13 mouse cellular contexts compared by ENCODE assay signal in genomic region chr6:116227767-116228166, GRCm38 (mm10). TPM values are rescaled to one million over a fixed set of nuclear protein-coding genes. Genes with fewer than 3 reads are reported as not detected.
DNase-seq lines count a peak whose midpoint lies in the region; ATAC-seq and TF ChIP-seq lines count a peak whose summit lies in the region.
"Had no signal": no experiment of that assay in that cellular context is flagged by ENCODE, and none has a peak within 500 bp of the region (broad histone marks: within the 10 kb centered on the region; RNA-seq: fewer than 3 reads in every experiment).

No protein-coding gene starts in this region.

- no peak overlapping the region for H3K4me2 ChIP-seq in kidney, embryonic 14.5 days (replicated peaks; ENCODE audit: low read depth, low read length)
- H3K4me2 ChIP-seq in lung, embryonic 15.5 days: no peak overlapping the region
- H3K4me2 ChIP-seq: hindbrain, embryonic 12.5 days; neural tube, embryonic 12.5 days had no signal

- no peak for TF ChIP-seq CTCF in testis, adult 2 months (IDR thresholded peaks at IDR 0.05; ENCODE audit: control insufficient read depth, insufficient read depth, insufficient replicate concordance, low read depth, low read length)
- TF ChIP-seq CTCF in small intestine, adult 2 months (IDR thresholded peaks at IDR 0.05; ENCODE audit: extremely low read depth, insufficient read length, insufficient replicate concordance, low read depth, low read length): no peak
- TF ChIP-seq CTCF in left cerebral cortex, adult 2 months (IDR thresholded peaks at IDR 0.05): no peak

- no peaks in the 10 kb centered on the region for H3K27me3 ChIP-seq in kidney, embryonic 14.5 days (ENCODE audit: control insufficient read depth, insufficient read depth, low read length)
- H3K27me3 ChIP-seq in testis, adult 2 months (ENCODE audit: control insufficient read depth, insufficient read depth, low read length): no peaks in the 10 kb centered on the region
- H3K27me3 ChIP-seq in lung, embryonic 15.5 days: no peaks in the 10 kb centered on the region
- H3K27me3 ChIP-seq in small intestine, adult 2 months (ENCODE audit: control insufficient read depth, insufficient read depth, low read length): no peaks in the 10 kb centered on the region
- H3K27me3 ChIP-seq: hindbrain, embryonic 12.5 days; neural tube, embryonic 12.5 days had no signal

- TF ChIP-seq POLR2A in testis, adult 2 months (IDR thresholded peaks at IDR 0.05; ENCODE audit: control insufficient read depth, low read depth, low read length): no peak
- no peak for TF ChIP-seq POLR2A in small intestine, adult 2 months (IDR thresholded peaks at IDR 0.05; ENCODE audit: low read depth, low read length)

- no peaks in the 10 kb centered on the region for H3K4me1 ChIP-seq in kidney, embryonic 14.5 days (ENCODE audit: control insufficient read depth, insufficient read depth, low read length)
- no peaks in the 10 kb centered on the region for H3K4me1 ChIP-seq in testis, adult 2 months (ENCODE audit: control insufficient read depth, insufficient read depth, low read length)
- H3K4me1 ChIP-seq in lung, embryonic 15.5 days: no peaks in the 10 kb centered on the region
- no peaks in the 10 kb centered on the region for H3K4me1 ChIP-seq in small intestine, adult 2 months (ENCODE audit: control insufficient read depth, insufficient read depth, insufficient read length, low read length)
- H3K4me1 ChIP-seq: hindbrain, embryonic 12.5 days; neural tube, embryonic 12.5 days had no signal

- ATAC-seq in kidney, embryonic 14.5 days (ENCODE audit: low FRiP score, low TSS enrichment): no peak
- peak; percentile 46; the same call in 1 of the 2 replicates for ATAC-seq in lung, embryonic 15.5 days (ENCODE audit: borderline replicate concordance, extremely low read depth, low FRiP score, low TSS enrichment)

- DNase-seq in kidney, adult 9 months: peak; percentile 20
- DNase-seq in testis, postnatal 10 days (ENCODE audit: low spot score): no peak
- no peak for DNase-seq in T-cell, adult 2 months (ENCODE audit: low spot score)
- DNase-seq in left cerebral cortex, adult 2 months (ENCODE audit: extremely low spot score in 1 of 2, low spot score in 2 of 2): no peak
- DNase-seq: cerebellum, adult 2 months; right cerebral cortex, postnatal 25 days; thymus, postnatal 4 days had no signal

- H3K9me3 ChIP-seq in kidney, embryonic 14.5 days (ENCODE audit: control insufficient read depth, low read length): no peaks in the 10 kb centered on the region
- H3K9me3 ChIP-seq in lung, embryonic 15.5 days: no peaks in the 10 kb centered on the region
- H3K9me3 ChIP-seq: hindbrain, embryonic 12.5 days; neural tube, embryonic 12.5 days had no signal

- H3K4me3 ChIP-seq in kidney, embryonic 14.5 days (ENCODE audit: low read length): no peak overlapping the region
- no peak overlapping the region for H3K4me3 ChIP-seq in testis, adult 2 months (ENCODE audit: control insufficient read depth, low read depth, low read length)
- H3K4me3 ChIP-seq in lung, embryonic 15.5 days: no peak overlapping the region
- H3K4me3 ChIP-seq in small intestine, adult 2 months (ENCODE audit: low read depth, low read length): no peak overlapping the region
- H3K4me3 ChIP-seq in left cerebral cortex, adult 2 months: no peak overlapping the region
- H3K4me3 ChIP-seq: hindbrain, embryonic 12.5 days; neural tube, embryonic 12.5 days had no signal

- peaks cover 58% of the 10 kb centered on the region for H3K36me3 ChIP-seq in kidney, embryonic 14.5 days (ENCODE audit: control insufficient read depth, insufficient read depth, low read length)
- H3K36me3 ChIP-seq in testis, adult 2 months (ENCODE audit: control insufficient read depth, insufficient read depth, low read length): no peaks in the 10 kb centered on the region; the same call in 1 of the 2 replicates
- peaks cover 55% of the 10 kb centered on the region for H3K36me3 ChIP-seq in lung, embryonic 15.5 days
- peaks cover 48% of the 10 kb centered on the region for H3K36me3 ChIP-seq in small intestine, adult 2 months (ENCODE audit: control insufficient read depth, insufficient read depth, low read length)

- WGBS in kidney, embryonic 14.5 days: 86% methylated on average over 11 of the region's 11 CpGs
- 72% methylated on average over 11 of the region's 11 CpGs for WGBS in lung, embryonic 15.5 days
- 81% methylated on average over 11 of the region's 11 CpGs for whole genome bisulfite sequencing in small intestine, adult 2 months

- intact Hi-C loops in left cerebral cortex, adult 2 months (cut with DNase I): no loop called here

- H3K27ac ChIP-seq in kidney, embryonic 14.5 days (ENCODE audit: low read depth, low read length): no peak overlapping the region
- H3K27ac ChIP-seq in testis, adult 2 months (ENCODE audit: control insufficient read depth, insufficient read depth, low read depth, low read length): peak overlapping the region; percentile 53; the same call in 1 of the 2 replicates
- no peak overlapping the region for H3K27ac ChIP-seq in lung, embryonic 15.5 days
- H3K27ac ChIP-seq in small intestine, adult 2 months (ENCODE audit: insufficient read depth, low read depth, low read length): peak overlapping the region; percentile 17; the same call in 1 of the 2 replicates
- H3K27ac ChIP-seq in left cerebral cortex, adult 2 months: no peak overlapping the region
- H3K27ac ChIP-seq: hindbrain, embryonic 12.5 days; neural tube, embryonic 12.5 days had no signal

- no peak overlapping the region for H3K9ac ChIP-seq in kidney, embryonic 14.5 days (ENCODE audit: low read depth, low read length)
- H3K9ac ChIP-seq in lung, embryonic 15.5 days: no peak overlapping the region
- H3K9ac ChIP-seq: hindbrain, embryonic 12.5 days; neural tube, embryonic 12.5 days had no signal

RNA-seq across cellular contexts. Expression of gene Washc2, which starts 19.9 kb away (rescaled TPM):
- polyA plus RNA-seq in kidney, embryonic 14.5 days (2014; fragmentation: Nextera tagmentation; extraction: Ambion mirVana): 28.4 and 58.6 TPM in 2 replicates
- polyA plus RNA-seq in testis, adult 2 months (2012; rRNA removed): 11.3 and 12.0 TPM in 2 replicates
- polyA plus RNA-seq in lung, embryonic 15.5 days (2015; fragmentation: Nextera tagmentation; extraction: Ambion mirVana): 38.7 and 41.9 TPM in 2 replicates
- 13.6 and 42.1 TPM in 2 replicates for polyA plus RNA-seq in small intestine, adult 2 months (2012; rRNA removed)
- 10 to 100 TPM; 93.0 to 95.4 TPM for total RNA-seq in left cerebral cortex, adult 2 months (2021)

RNA-seq across cellular contexts. Expression of gene Tmcc1, which starts 34.5 kb away (rescaled TPM):
- polyA plus RNA-seq in kidney, embryonic 14.5 days (2014; fragmentation: Nextera tagmentation; extraction: Ambion mirVana): 14.1 and 17.6 TPM in 2 replicates
- polyA plus RNA-seq in testis, adult 2 months (2012; rRNA removed): 89.6 and 97.7 TPM in 2 replicates
- 11.1 and 13.2 TPM in 2 replicates for polyA plus RNA-seq in lung, embryonic 15.5 days (2015; fragmentation: Nextera tagmentation; extraction: Ambion mirVana)
- polyA plus RNA-seq in small intestine, adult 2 months (2012; rRNA removed): 4.0 and 11.7 TPM in 2 replicates
- total RNA-seq in left cerebral cortex, adult 2 months (2021): 10 to 100 TPM; 72.8 to 76.7 TPM

RNA-seq across cellular contexts. Expression of gene Zfand4, which starts 36.3 kb away (rescaled TPM):
- polyA plus RNA-seq in kidney, embryonic 14.5 days (2014; fragmentation: Nextera tagmentation; extraction: Ambion mirVana): 5.9 and 8.3 TPM in 2 replicates
- 108 and 157 TPM in 2 replicates for polyA plus RNA-seq in testis, adult 2 months (2012; rRNA removed)
- 6.3 and 6.5 TPM in 2 replicates for polyA plus RNA-seq in lung, embryonic 15.5 days (2015; fragmentation: Nextera tagmentation; extraction: Ambion mirVana)
- polyA plus RNA-seq in small intestine, adult 2 months (2012; rRNA removed): 0.05 and 0.06 TPM in 2 replicates
- total RNA-seq in left cerebral cortex, adult 2 months (2021): 10 to 100 TPM in 1 of 2 experiments, 1 to 10 TPM in 1; 7.3 to 12.3 TPM

Comparison
In these comparisons a context has a peak if more than half of its experiments do, and no peak if none do; other contexts are left out.
1. H3K27ac ChIP-seq: peak in testis, adult 2 months (single experiment) and small intestine, adult 2 months (single experiment); none in kidney, embryonic 14.5 days (single experiment), lung, embryonic 15.5 days (single experiment) and left cerebral cortex, adult 2 months (single experiment).
2. RNA of gene Zfand4, which starts 36.3 kb away (polyA plus RNA-seq): 108 to 157 TPM in testis, adult 2 months; 5.9 to 8.3 TPM in kidney, embryonic 14.5 days, 6.3 to 6.5 TPM in lung, embryonic 15.5 days and 0.05 to 0.06 TPM in small intestine, adult 2 months; every median in the first group is over 10 times any median in the second.